Comparison of ENCODE assay signal across 7 mouse cellular contexts in genomic region chr14:120478641-120479341, GRCm38 (mm10). TPM values are rescaled to one million over a fixed set of nuclear protein-coding genes. Genes with fewer than 3 reads are reported as not detected.
A peak's percentile ranks its signal among the peaks of the same experiment; 100 is the strongest.
DNase-seq lines count a peak whose midpoint lies in the region; ATAC-seq and TF ChIP-seq lines count a peak whose summit lies in the region.

No protein-coding gene starts in this region.

- DNase-seq in retina, embryonic 14.5 days (ENCODE audit: low spot score): peak; percentile 58
- no peak for DNase-seq in retina, postnatal 1 day
- DNase-seq in adipocyte (ENCODE audit: low spot score): peak; percentile 30
- peak; percentile 83 for DNase-seq in intestine, embryonic 14.5 days (ENCODE audit: low spot score)
- peak; percentile 42 for DNase-seq in liver, postnatal 0 days
- DNase-seq in spleen, adult 2 months (ENCODE audit: low read depth in 1 of 2, low spot score in 2 of 2): no peak

- under 1% methylated on average over 53 of the region's 62 CpGs for WGBS in forebrain, embryonic 12.5 days
- WGBS in intestine, embryonic 14.5 days: under 1% methylated on average over 62 of the region's 62 CpGs
- under 1% methylated on average over 62 of the region's 62 CpGs for WGBS in liver, postnatal 0 days (ENCODE audit: insufficient replicate concordance)
- under 1% methylated on average over 54 of the region's 62 CpGs for WGBS in spleen, adult 2 months

- TF ChIP-seq EP300 in liver, postnatal 0 days (IDR thresholded peaks at IDR 0.05; ENCODE audit: low read depth): no peak

- H3K36me3 ChIP-seq in forebrain, embryonic 12.5 days (replicated peaks): peaks cover 9% of the 10 kb centered on the region; the same call in 1 of the 2 replicates
- no peaks in the 10 kb centered on the region for H3K36me3 ChIP-seq in intestine, embryonic 14.5 days (ENCODE audit: control insufficient read depth, insufficient read depth, low read length)
- H3K36me3 ChIP-seq in liver, postnatal 0 days (replicated peaks; ENCODE audit: insufficient read depth, low read length): no peaks in the 10 kb centered on the region
- no peaks in the 10 kb centered on the region for H3K36me3 ChIP-seq in spleen, adult 2 months (ENCODE audit: control insufficient read depth, insufficient read depth, low read length)

- H3K9ac ChIP-seq in forebrain, embryonic 12.5 days: peak overlapping the region; percentile 91
- peak overlapping the region; percentile 84 for H3K9ac ChIP-seq in intestine, embryonic 14.5 days (ENCODE audit: low read length)
- H3K9ac ChIP-seq in liver, postnatal 0 days (replicated peaks): peak overlapping the region; percentile 73

- no peaks in the 10 kb centered on the region for H3K9me3 ChIP-seq in forebrain, embryonic 12.5 days
- H3K9me3 ChIP-seq in intestine, embryonic 14.5 days (ENCODE audit: control insufficient read depth, low read length): no peaks in the 10 kb centered on the region
- no peaks in the 10 kb centered on the region for H3K9me3 ChIP-seq in liver, postnatal 0 days (ENCODE audit: low read length)

- no peaks in the 10 kb centered on the region for H3K27me3 ChIP-seq in forebrain, embryonic 12.5 days
- H3K27me3 ChIP-seq in intestine, embryonic 14.5 days (replicated peaks; ENCODE audit: control insufficient read depth, insufficient read depth, low read length): no peaks in the 10 kb centered on the region
- H3K27me3 ChIP-seq in liver, postnatal 0 days (ENCODE audit: insufficient read depth, low read length): no peaks in the 10 kb centered on the region
- peaks cover 3% of the 10 kb centered on the region; the same call in 1 of the 2 replicates for H3K27me3 ChIP-seq in spleen, adult 2 months (ENCODE audit: control insufficient read depth, insufficient read depth, low read length)

- peak overlapping the region; percentile 59 for H3K4me2 ChIP-seq in forebrain, embryonic 12.5 days
- H3K4me2 ChIP-seq in intestine, embryonic 14.5 days (ENCODE audit: low read length): peak overlapping the region; percentile 73
- H3K4me2 ChIP-seq in liver, postnatal 0 days (ENCODE audit: low read depth, low read length): peak overlapping the region; percentile 87

- H3K4me1 ChIP-seq in forebrain, embryonic 12.5 days: peaks cover 20% of the 10 kb centered on the region
- peaks cover 4% of the 10 kb centered on the region; the same call in 1 of the 2 replicates for H3K4me1 ChIP-seq in intestine, embryonic 14.5 days (replicated peaks; ENCODE audit: control insufficient read depth, insufficient read depth, low read length)
- peaks cover 6% of the 10 kb centered on the region; the same call in 1 of the 2 replicates for H3K4me1 ChIP-seq in liver, postnatal 0 days (ENCODE audit: insufficient read depth)
- no peaks in the 10 kb centered on the region for H3K4me1 ChIP-seq in spleen, adult 2 months (ENCODE audit: control insufficient read depth, insufficient read depth, insufficient read length)

- TF ChIP-seq CTCF in liver, postnatal 0 days (IDR thresholded peaks at IDR 0.05; ENCODE audit: low read depth): no peak
- no peak for TF ChIP-seq CTCF in spleen, adult 2 months (IDR thresholded peaks at IDR 0.05; ENCODE audit: extremely low read depth, insufficient read depth, insufficient read length, insufficient replicate concordance)

- no peak for ATAC-seq in forebrain, embryonic 12.5 days (ENCODE audit: low FRiP score)
- peak; percentile 16 for ATAC-seq in intestine, embryonic 14.5 days (replicated peaks; ENCODE audit: low FRiP score, low TSS enrichment, low read depth)
- ATAC-seq in liver, postnatal 0 days: peak; percentile 5

- H3K4me3 ChIP-seq in forebrain, embryonic 12.5 days (replicated peaks): peak overlapping the region; percentile 77
- peak overlapping the region; percentile 76 for H3K4me3 ChIP-seq in intestine, embryonic 14.5 days (ENCODE audit: low read depth, low read length)
- H3K4me3 ChIP-seq in liver, postnatal 0 days (ENCODE audit: low read depth, low read length): peak overlapping the region; percentile 76
- peak overlapping the region; percentile 82 for H3K4me3 ChIP-seq in spleen, adult 2 months (ENCODE audit: extremely low read depth, insufficient read depth, insufficient read length)

- TF ChIP-seq POLR2A in spleen, adult 2 months (IDR thresholded peaks at IDR 0.05; ENCODE audit: low read depth, low read length): no peak

- H3K27ac ChIP-seq in forebrain, embryonic 12.5 days: peak overlapping the region; percentile 96
- H3K27ac ChIP-seq in intestine, embryonic 14.5 days (ENCODE audit: low read depth): peak overlapping the region; percentile 96; the same call in 1 of the 2 replicates
- H3K27ac ChIP-seq in liver, postnatal 0 days (ENCODE audit: low read depth): peak overlapping the region; percentile 99
- H3K27ac ChIP-seq in spleen, adult 2 months (ENCODE audit: insufficient read depth, low read length): peak overlapping the region; percentile 68

RNA-seq across cellular contexts. Expression of gene Rap2a, which starts 0.5 kb away (rescaled TPM):
- 16.5 and 21.4 TPM in 2 replicates for polyA plus RNA-seq in forebrain, embryonic 12.5 days (2016; fragmentation: Nextera tagmentation; extraction: Ambion mirVana)
- 14.3 and 21.8 TPM in 2 replicates for polyA plus RNA-seq in intestine, embryonic 14.5 days (2014; fragmentation: Nextera tagmentation; extraction: Ambion mirVana)
- 3.2 and 3.4 TPM in 2 replicates for polyA plus RNA-seq in liver, postnatal 0 days (2015; fragmentation: Nextera tagmentation; extraction: Ambion mirVana)
- 9.1 and 9.4 TPM in 2 replicates for polyA plus RNA-seq in spleen, adult 2 months (2012; rRNA removed)

Comparison
In these comparisons a context has a peak if more than half of its experiments do, and no peak if none do; other contexts are left out.
1. DNase-seq: peak in retina, embryonic 14.5 days (single experiment), adipocyte (single experiment), intestine, embryonic 14.5 days (single experiment) and liver, postnatal 0 days (single experiment); none in retina, postnatal 1 day (single experiment) and spleen, adult 2 months (0 of 2).
2. Peak in every context shown above with its lines, with median percentiles within 50 percentile points of each other: H3K27ac ChIP-seq, H3K4me2 ChIP-seq, H3K4me3 ChIP-seq and H3K9ac ChIP-seq.